In the genomic region with DNA sequence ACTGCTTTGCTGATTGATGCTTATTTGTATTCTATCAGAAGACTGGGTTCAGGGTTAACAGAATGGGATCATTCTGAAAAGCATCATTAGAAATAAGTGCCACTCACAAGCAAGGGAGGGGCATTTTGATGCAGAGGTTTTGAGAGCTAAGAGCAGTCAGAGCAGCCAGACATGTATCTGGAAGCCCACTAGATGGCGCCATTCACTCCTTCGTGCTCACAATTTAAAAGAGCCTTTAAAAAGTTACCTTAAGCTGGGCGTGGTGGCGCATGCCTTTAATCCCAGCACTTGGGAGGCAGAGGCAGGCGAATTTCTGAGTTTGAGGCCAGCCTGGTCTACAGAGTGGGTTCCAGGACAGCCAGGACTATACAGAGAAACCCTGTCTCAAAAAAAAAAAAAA, we compare ENCODE assay signal across 8 mouse cellular contexts. TPM values are rescaled to one million over a fixed set of nuclear protein-coding genes. Genes with fewer than 3 reads are reported as not detected.
DNase-seq lines count a peak whose midpoint lies in the region; TF ChIP-seq lines count a peak whose summit lies in the region.
"Not testable (repeated sequence)": the region's sequence is repeated elsewhere in the genome, so short reads cannot be mapped to it uniquely, and the experiment has no call there.

No protein-coding gene starts in this region.

- peak; percentile 63 for TF ChIP-seq CTCF in E14TG2a.4 (conservative IDR thresholded peaks at IDR 0.05; ENCODE audit: low read length)
- TF ChIP-seq CTCF in thymus, adult 2 months (IDR thresholded peaks at IDR 0.05; ENCODE audit: borderline replicate concordance, control insufficient read depth, extremely low read depth, insufficient read depth, low read length, poor library complexity): not testable (repeated sequence)

- H3K36me3 ChIP-seq in E14TG2a.4 (ENCODE audit: insufficient read depth, low read length); thymus, adult 2 months (ENCODE audit: control insufficient read depth, insufficient read depth, low read length): not testable (repeated sequence)

- H3K27me3 ChIP-seq in E14TG2a.4 (ENCODE audit: insufficient read depth, low read length); thymus, adult 2 months (ENCODE audit: control insufficient read depth, insufficient read depth, low read length): not testable (repeated sequence)

- H3K4me3 ChIP-seq in E14TG2a.4 (replicated peaks; ENCODE audit: low read length); thymus, adult 2 months (ENCODE audit: control insufficient read depth, insufficient read depth, low read length): not testable (repeated sequence)

- 27% methylated on average over 5 of the region's 5 CpGs for WGBS in thymus, adult 2 months

- not testable (repeated sequence) for TF ChIP-seq POLR2A in thymus, adult 2 months (IDR thresholded peaks at IDR 0.05; ENCODE audit: control insufficient read depth, extremely low read depth, insufficient read depth, low read length, poor library complexity)

- H3K27ac ChIP-seq in thymus, adult 2 months (ENCODE audit: control insufficient read depth, insufficient read depth, low read length): not testable (repeated sequence)

- peaks cover 17% of the 10 kb centered on the region for H3K9me3 ChIP-seq in E14TG2a.4 (ENCODE audit: low read length)

- peak; percentile 47 to 61 for DNase-seq in adrenal gland, postnatal 36 days
- DNase-seq in embryo, embryonic 11.5 days (ENCODE audit: low read depth, low spot score): peak; percentile 35
- DNase-seq in heart, adult 8-10 months (ENCODE audit: low spot score): peak; percentile 49
- peak; percentile 61 to 76 for DNase-seq in kidney, postnatal 25 days
- peak; percentile 24 to 38 for DNase-seq in lung, adult 18-20 months
- DNase-seq in ovary, postnatal 36 days (ENCODE audit: low spot score): peak; percentile 33
- peak; percentile 66 for DNase-seq in thymus, adult 2 months

- peaks cover 13% of the 10 kb centered on the region for H3K4me1 ChIP-seq in E14TG2a.4 (replicated peaks; ENCODE audit: low read depth, low read length)
- not testable (repeated sequence) for H3K4me1 ChIP-seq in thymus, adult 2 months (replicated peaks; ENCODE audit: control insufficient read depth, insufficient read depth, low read length)

RNA-seq across cellular contexts. Expression of gene Il12a, which starts 26.9 kb away (rescaled TPM):
- under 1 TPM; 0.43 to 0.66 TPM for total RNA-seq in adrenal gland, postnatal 36 days (2021)
- total RNA-seq in heart, adult 8-10 months (2022): under 1 TPM in 3 of 4 experiments, not detected in 1; 0.22 to 0.78 (median 0.22) TPM
- 2.8 and 3.2 TPM in 2 replicates for polyA plus RNA-seq in thymus, adult 2 months (2012; rRNA removed)
